Mouse (Mus musculus): ENCODE measurements around the gene Immp2l. TPM values are rescaled to one million over a fixed set of nuclear protein-coding genes. Genes with fewer than 3 reads are reported as not detected.

Gene Immp2l
- polyA plus RNA-seq, 1 experiment from 2014 or later, result 30.5 TPM

- Histone ChIP-seq H3K4me1 (replicated peaks; ENCODE audit: control insufficient read depth, insufficient read depth, low read length) (no peaks in the 10 kb centered on the region), H3K9ac (ENCODE audit: low read depth, low read length) (no peak overlapping the region), H3K4me3 (ENCODE audit: low read depth, low read length) (no peak overlapping the region), H3K36me3 (ENCODE audit: control insufficient read depth, insufficient read depth) (no peaks in the 10 kb centered on the region), H3K4me2 (replicated peaks; ENCODE audit: low read depth) (no peak overlapping the region), H3K9me3 (ENCODE audit: control insufficient read depth) (no peaks in the 10 kb centered on the region), H3K27me3 (replicated peaks; ENCODE audit: control insufficient read depth, insufficient read depth, low read length) (no peaks in the 10 kb centered on the region), H3K27ac (ENCODE audit: low read depth, low read length) (no peak overlapping the region)
- WGBS, result 78% methylated on average over 2 of the region's 2 CpGs
- ATAC-seq, result no peak
- TF ChIP-seq CTCF (IDR thresholded peaks at IDR 0.05; ENCODE audit: low read depth), result no peak
Measured at GRCm38 (mm10) chr12:41325756-41326155, 301.9 kb downstream of the Immp2l start.

- no peak for ATAC-seq
- Histone ChIP-seq H3K4me3 (ENCODE audit: low read depth, low read length) (no peak overlapping the region), H3K9me3 (ENCODE audit: control insufficient read depth) (no peaks in the 10 kb centered on the region), H3K27ac (ENCODE audit: low read depth, low read length) (no peak overlapping the region), H3K9ac (ENCODE audit: low read depth, low read length) (no peak overlapping the region), H3K36me3 (ENCODE audit: control insufficient read depth, insufficient read depth) (no peaks in the 10 kb centered on the region), H3K4me1 (replicated peaks; ENCODE audit: control insufficient read depth, insufficient read depth, low read length) (no peaks in the 10 kb centered on the region), H3K4me2 (replicated peaks; ENCODE audit: low read depth) (no peak overlapping the region), H3K27me3 (replicated peaks; ENCODE audit: control insufficient read depth, insufficient read depth, low read length) (no peaks in the 10 kb centered on the region)
- no peak for TF ChIP-seq CTCF (IDR thresholded peaks at IDR 0.05; ENCODE audit: low read depth)
- 70% methylated on average over 7 of the region's 7 CpGs for WGBS
Measured at GRCm38 (mm10) chr12:41330988-41331671, 307.2 kb downstream of the Immp2l start.

- 77% methylated on average over 4 of the region's 4 CpGs for WGBS
- Histone ChIP-seq H3K27me3 (replicated peaks; ENCODE audit: control insufficient read depth, insufficient read depth, low read length) (no peaks in the 10 kb centered on the region), H3K9me3 (ENCODE audit: control insufficient read depth) (no peaks in the 10 kb centered on the region), H3K9ac (ENCODE audit: low read depth, low read length) (no peak overlapping the region), H3K4me1 (replicated peaks; ENCODE audit: control insufficient read depth, insufficient read depth, low read length) (no peaks in the 10 kb centered on the region), H3K27ac (ENCODE audit: low read depth, low read length) (no peak overlapping the region), H3K4me2 (replicated peaks; ENCODE audit: low read depth) (no peak overlapping the region), H3K4me3 (ENCODE audit: low read depth, low read length) (no peak overlapping the region), H3K36me3 (ENCODE audit: control insufficient read depth, insufficient read depth) (no peaks in the 10 kb centered on the region)
- no peak for ATAC-seq
- no peak for TF ChIP-seq CTCF (IDR thresholded peaks at IDR 0.05; ENCODE audit: low read depth)
Measured at GRCm38 (mm10) chr12:41345621-41346020, 321.7 kb downstream of the Immp2l start.

- WGBS, result 94% methylated on average over 2 of the region's 2 CpGs
Measured at GRCm38 (mm10) chr12:41347494-41347893, 323.6 kb downstream of the Immp2l start.

GRCm38 (mm10) chr12:41349386-41349785 is 325.5 kb downstream of the Immp2l start:
- Histone ChIP-seq H3K27ac (ENCODE audit: low read depth, low read length) (no peak overlapping the region), H3K27me3 (replicated peaks; ENCODE audit: control insufficient read depth, insufficient read depth, low read length) (no peaks in the 10 kb centered on the region), H3K9me3 (ENCODE audit: control insufficient read depth) (no peaks in the 10 kb centered on the region), H3K4me1 (replicated peaks; ENCODE audit: control insufficient read depth, insufficient read depth, low read length) (no peaks in the 10 kb centered on the region), H3K4me3 (ENCODE audit: low read depth, low read length) (no peak overlapping the region), H3K4me2 (replicated peaks; ENCODE audit: low read depth) (no peak overlapping the region), H3K36me3 (ENCODE audit: control insufficient read depth, insufficient read depth) (no peaks in the 10 kb centered on the region), H3K9ac (ENCODE audit: low read depth, low read length) (no peak overlapping the region)
- ATAC-seq, result no peak
- no peak for TF ChIP-seq CTCF (IDR thresholded peaks at IDR 0.05; ENCODE audit: low read depth)
- 45% methylated on average over 2 of the region's 2 CpGs for WGBS

More at GRCm38 (mm10) chr12:41347494-41347893, 323.6 kb downstream of the Immp2l start:
- Histone ChIP-seq H3K4me3 (ENCODE audit: low read depth, low read length) (no peak overlapping the region), H3K4me2 (replicated peaks; ENCODE audit: low read depth) (no peak overlapping the region), H3K4me1 (replicated peaks; ENCODE audit: control insufficient read depth, insufficient read depth, low read length) (no peaks in the 10 kb centered on the region), H3K27ac (ENCODE audit: low read depth, low read length) (no peak overlapping the region), H3K9me3 (ENCODE audit: control insufficient read depth) (no peaks in the 10 kb centered on the region), H3K9ac (ENCODE audit: low read depth, low read length) (no peak overlapping the region), H3K36me3 (ENCODE audit: control insufficient read depth, insufficient read depth) (no peaks in the 10 kb centered on the region), H3K27me3 (replicated peaks; ENCODE audit: control insufficient read depth, insufficient read depth, low read length) (no peaks in the 10 kb centered on the region)
- TF ChIP-seq CTCF (IDR thresholded peaks at IDR 0.05; ENCODE audit: low read depth), result no peak
- ATAC-seq, result no peak

- no peak for ATAC-seq
- Histone ChIP-seq H3K27me3 (replicated peaks; ENCODE audit: control insufficient read depth, insufficient read depth, low read length) (no peaks in the 10 kb centered on the region), H3K4me2 (replicated peaks; ENCODE audit: low read depth) (no peak overlapping the region), H3K27ac (ENCODE audit: low read depth, low read length) (no peak overlapping the region), H3K9ac (ENCODE audit: low read depth, low read length) (no peak overlapping the region), H3K4me3 (ENCODE audit: low read depth, low read length) (no peak overlapping the region), H3K36me3 (ENCODE audit: control insufficient read depth, insufficient read depth) (no peaks in the 10 kb centered on the region), H3K4me1 (replicated peaks; ENCODE audit: control insufficient read depth, insufficient read depth, low read length) (no peaks in the 10 kb centered on the region), H3K9me3 (ENCODE audit: control insufficient read depth) (no peaks in the 10 kb centered on the region)
- TF ChIP-seq CTCF (IDR thresholded peaks at IDR 0.05; ENCODE audit: low read depth), result no peak
- WGBS, result 46% methylated on average over 2 of the region's 2 CpGs
Measured at GRCm38 (mm10) chr12:41349814-41350213, 325.9 kb downstream of the Immp2l start.

Data from intestine, postnatal 0 days (tissue).